Mouse (Mus musculus) kidney, embryonic 16.5 days (tissue): ENCODE measurements around the gene Trim17. TPM values are rescaled to one million over a fixed set of nuclear protein-coding genes. Genes with fewer than 3 reads are reported as not detected.

Source experiments
- ATAC-seq: fragments of 200-750 bp; cut with Nextera tagmentation; 2 replicates; pipeline ENCODE4 v1.8.0; 2017; ENCODE audit warnings: moderate TSS enrichment; ENCODE audit not compliant: low FRiP score, low TSS enrichment
- H3K27ac ChIP-seq: fragments of 300-500 bp; sonication (generic); 2 replicates; pipeline ENCODE4 v1.5.1; 2014; ENCODE audit warnings: low read length
- H3K27me3 ChIP-seq: fragments of 300-500 bp; sonication (generic); 2 replicates; pipeline ENCODE4 v1.6.1; 2014; ENCODE audit warnings: low read length, control low read depth, mixed read lengths; ENCODE audit not compliant: insufficient read depth
- H3K36me3 ChIP-seq: fragments of 300-500 bp; sonication (generic); 2 replicates; pipeline ENCODE4 v1.6.1; 2014; ENCODE audit warnings: low read length, control low read depth, mixed read lengths; ENCODE audit not compliant: insufficient read depth
- H3K4me1 ChIP-seq: fragments of 300-500 bp; sonication (generic); 2 replicates; pipeline ENCODE4 v1.6.1; 2014; ENCODE audit warnings: low read length, control low read depth, mixed read lengths; ENCODE audit not compliant: insufficient read depth
- H3K4me2 ChIP-seq: fragments of 300-500 bp; sonication (generic); replicated peaks from 2 replicates; pipeline ENCODE4 v1.6.1; 2014; ENCODE audit warnings: low read depth, low read length
- H3K4me3 ChIP-seq: fragments of 300-500 bp; sonication (generic); 2 replicates; pipeline ENCODE4 v1.5.1; 2014; ENCODE audit warnings: mild to moderate bottlenecking, low read length
- H3K9ac ChIP-seq: fragments of 300-500 bp; sonication (generic); replicated peaks from 2 replicates; pipeline ENCODE4 v1.6.1; 2014; ENCODE audit warnings: low read length
- H3K9me3 ChIP-seq: fragments of 300-500 bp; sonication (generic); 2 replicates; pipeline ENCODE4 v1.6.1; 2016; ENCODE audit warnings: low read length, control low read depth
- WGBS: fragments of 180-500 bp; shearing (Covaris S2); extraction: QIAGEN DNeasy Blood & Tissue Kit; methylation state at CpG from one replicate; pipeline ENCODE4 v1.1.7; 2014; 5-methylcytosine and 5-hydroxymethylcytosine counted together
- polyA plus RNA-seq: library from polyadenylated mRNA; unstranded; fragments of >200 nt; fragmentation: Nextera tagmentation; extraction: Ambion mirVana; gene quantifications from 2 replicates; pipeline ENCODE4 v1.2.1, GENCODE M21; 2015

Trim17 gene
- polyA plus RNA-seq, 1 experiment from 2014 or later: 0.42 TPM

DNA sequence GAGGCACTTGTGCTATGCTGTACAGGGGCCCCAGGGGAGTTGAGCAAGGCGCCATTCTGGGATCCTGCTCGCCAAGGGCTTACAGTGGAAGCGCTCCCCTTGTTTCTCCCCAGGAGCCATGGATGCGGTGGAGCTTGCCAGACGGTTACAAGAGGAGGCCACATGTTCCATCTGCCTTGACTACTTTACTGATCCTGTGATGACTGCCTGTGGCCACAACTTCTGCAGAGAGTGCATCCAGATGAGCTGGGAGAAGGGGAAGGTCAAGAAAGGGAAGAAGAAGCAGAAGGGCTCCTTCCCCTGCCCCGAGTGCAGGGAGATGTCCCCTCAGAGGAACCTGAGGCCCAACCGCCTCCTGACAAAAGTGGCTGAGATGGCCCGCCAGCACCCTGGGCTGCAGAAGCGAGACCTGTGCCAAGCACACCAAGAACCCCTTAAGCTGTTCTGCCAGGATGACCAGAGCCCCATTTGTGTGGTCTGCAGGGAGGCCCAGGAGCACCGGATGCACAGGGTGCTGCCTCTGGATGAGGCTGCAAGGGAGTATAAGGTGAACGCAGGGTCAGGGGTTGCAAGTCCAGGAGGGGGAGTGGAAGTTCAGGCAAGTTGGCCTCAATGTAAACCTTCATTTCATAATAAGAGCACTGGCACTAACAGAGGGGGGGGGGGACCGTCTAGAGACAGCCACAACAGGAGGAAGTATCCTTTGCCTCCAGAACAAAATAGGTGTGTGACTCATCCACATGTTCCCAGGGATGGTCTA is 10.7 kb downstream of the Trim17 start:
- ATAC-seq: no peak; the same call in 1 of the 2 replicates
- Histone ChIP-seq H3K4me2 (no peak overlapping the region), H3K27ac (no peak overlapping the region), H3K36me3 (no peaks in the 10 kb centered on the region), H3K4me1 (peaks cover 33% of the 10 kb centered on the region), H3K9me3 (peaks cover 5% of the 10 kb centered on the region), H3K27me3 (peaks cover 3% of the 10 kb centered on the region), H3K9ac (no peak overlapping the region), H3K4me3 (no peak overlapping the region)
- 29% methylated on average over 12 of the region's 12 CpGs for WGBS

DNA sequence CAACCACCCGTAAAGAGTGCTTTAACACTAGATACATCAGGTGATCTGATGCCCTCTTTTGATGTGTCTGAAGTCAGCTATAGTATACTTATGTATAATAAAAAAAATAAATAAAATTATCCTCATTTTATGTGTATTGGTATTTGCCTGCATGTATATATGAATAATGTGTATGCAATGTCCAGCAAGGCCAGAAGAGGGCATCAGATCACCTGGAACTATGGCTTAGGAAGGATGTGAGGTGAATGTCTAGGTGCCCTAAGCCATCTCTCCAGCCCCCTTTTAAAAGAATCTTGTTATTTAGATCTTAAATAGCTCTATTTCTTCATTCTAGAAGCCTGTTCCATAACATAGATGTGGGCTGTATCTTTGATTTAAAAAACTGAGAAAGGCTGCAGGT is 12.9 kb downstream of the Trim17 start:
- no peaks in the 10 kb centered on the region for H3K9me3 ChIP-seq
- WGBS: 100% methylated on average over 1 of the region's 1 CpGs

DNA sequence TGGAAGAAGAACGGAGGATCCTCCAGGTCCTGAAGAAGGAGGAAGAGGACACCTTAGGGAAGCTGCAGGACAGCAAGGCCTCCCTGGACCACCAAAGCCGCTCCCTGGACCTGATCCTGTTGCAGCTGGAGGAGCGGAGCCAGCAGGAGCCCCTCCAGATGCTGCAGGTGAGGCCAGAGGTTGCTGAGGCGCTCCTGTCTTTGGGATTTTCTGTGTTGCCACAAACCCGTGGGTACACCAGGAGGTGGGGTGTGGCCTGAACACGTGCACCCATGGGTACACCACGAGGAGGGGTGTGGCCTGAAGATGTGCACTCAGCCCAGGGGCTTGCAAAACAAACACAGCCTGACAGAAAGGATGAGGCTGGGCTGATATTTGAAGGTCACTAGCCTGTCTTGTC is 14.1 kb downstream of the Trim17 start:
- peaks cover 10% of the 10 kb centered on the region for H3K36me3 ChIP-seq
- no peaks in the 10 kb centered on the region for H3K27me3 ChIP-seq
- no peak overlapping the region for H3K4me3 ChIP-seq
- H3K4me2 ChIP-seq: no peak overlapping the region
- 77% methylated on average over 7 of the region's 7 CpGs for WGBS
- H3K4me1 ChIP-seq: peaks cover 44% of the 10 kb centered on the region
- H3K9me3 ChIP-seq: no peaks in the 10 kb centered on the region
- H3K9ac ChIP-seq: no peak overlapping the region
- peak overlapping the region; percentile 92 for H3K27ac ChIP-seq
- ATAC-seq: peak; percentile 9

More for the DNA sequence above, 12.9 kb downstream of the Trim17 start:
- H3K4me2 ChIP-seq: no peak overlapping the region
- peaks cover 10% of the 10 kb centered on the region for H3K36me3 ChIP-seq
- H3K9ac ChIP-seq: no peak overlapping the region
- no peak overlapping the region for H3K27ac ChIP-seq
- ATAC-seq: no peak
- H3K27me3 ChIP-seq: peaks cover under 1% of the 10 kb centered on the region; the same call in 1 of the 2 replicates
- peaks cover 44% of the 10 kb centered on the region for H3K4me1 ChIP-seq
- H3K4me3 ChIP-seq: no peak overlapping the region

DNA sequence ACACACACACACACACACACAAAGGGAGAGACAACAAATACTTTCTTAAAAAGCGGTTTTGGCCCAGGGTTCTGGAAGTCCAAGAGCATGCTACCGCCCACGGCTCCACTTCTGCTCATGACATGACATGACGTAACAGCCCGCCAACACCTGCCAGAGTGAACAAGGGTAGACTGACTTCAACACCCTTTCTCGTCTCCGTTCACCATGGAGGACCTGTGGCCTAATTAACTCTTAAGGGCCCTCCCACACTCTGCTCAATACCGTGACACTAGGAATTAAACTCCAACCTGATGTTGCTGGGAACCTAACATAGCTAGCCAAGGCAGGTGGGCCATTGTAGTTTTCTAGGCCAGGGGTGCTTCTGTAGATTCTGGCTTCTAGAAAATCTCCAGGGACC is 14.5 kb downstream of the Trim17 start:
- no peaks in the 10 kb centered on the region for H3K27me3 ChIP-seq
- 0 out of 2 replicates have a peak overlapping the region, but pooled peaks have one; percentile 20 for H3K4me2 ChIP-seq
- peaks cover 10% of the 10 kb centered on the region for H3K36me3 ChIP-seq
- peaks cover 44% of the 10 kb centered on the region for H3K4me1 ChIP-seq
- ATAC-seq: peak; percentile 76
- no peaks in the 10 kb centered on the region for H3K9me3 ChIP-seq
- H3K4me3 ChIP-seq: no peak overlapping the region
- 46% methylated on average over 8 of the region's 8 CpGs for WGBS
- peak overlapping the region; percentile 49; the same call in 1 of the 2 replicates for H3K9ac ChIP-seq
- peak overlapping the region; percentile 92 for H3K27ac ChIP-seq

DNA sequence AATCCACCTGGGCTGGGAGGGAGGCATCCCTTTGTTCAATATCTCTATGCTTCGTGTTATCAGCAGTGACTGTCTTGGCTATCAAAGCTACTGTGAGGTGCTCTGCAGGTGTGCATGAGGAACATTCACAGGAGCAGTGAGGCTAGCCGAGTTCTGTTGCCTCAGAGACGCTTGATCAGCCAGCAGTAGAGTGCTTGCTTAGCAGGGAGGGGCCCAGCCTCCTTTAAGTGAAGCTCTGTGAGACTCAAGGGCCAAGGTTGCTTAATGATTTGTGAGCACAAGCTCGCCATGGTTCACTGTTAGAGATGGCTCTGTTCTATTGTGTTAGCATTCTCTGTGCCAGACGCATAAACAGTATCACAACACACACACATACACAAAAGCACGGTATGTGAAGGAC is 15.2 kb downstream of the Trim17 start:
- H3K4me1 ChIP-seq: peaks cover 42% of the 10 kb centered on the region
- no peaks in the 10 kb centered on the region for H3K27me3 ChIP-seq
- 0 out of 2 replicates have a peak overlapping the region, but pooled peaks have one; percentile 20 for H3K4me2 ChIP-seq
- no peak overlapping the region for H3K4me3 ChIP-seq
- H3K27ac ChIP-seq: peak overlapping the region; percentile 92
- H3K9me3 ChIP-seq: no peaks in the 10 kb centered on the region
- peak; percentile 86 for ATAC-seq
- H3K36me3 ChIP-seq: peaks cover 14% of the 10 kb centered on the region
- H3K9ac ChIP-seq: no peak overlapping the region
- WGBS: 40% methylated on average over 6 of the region's 6 CpGs

DNA sequence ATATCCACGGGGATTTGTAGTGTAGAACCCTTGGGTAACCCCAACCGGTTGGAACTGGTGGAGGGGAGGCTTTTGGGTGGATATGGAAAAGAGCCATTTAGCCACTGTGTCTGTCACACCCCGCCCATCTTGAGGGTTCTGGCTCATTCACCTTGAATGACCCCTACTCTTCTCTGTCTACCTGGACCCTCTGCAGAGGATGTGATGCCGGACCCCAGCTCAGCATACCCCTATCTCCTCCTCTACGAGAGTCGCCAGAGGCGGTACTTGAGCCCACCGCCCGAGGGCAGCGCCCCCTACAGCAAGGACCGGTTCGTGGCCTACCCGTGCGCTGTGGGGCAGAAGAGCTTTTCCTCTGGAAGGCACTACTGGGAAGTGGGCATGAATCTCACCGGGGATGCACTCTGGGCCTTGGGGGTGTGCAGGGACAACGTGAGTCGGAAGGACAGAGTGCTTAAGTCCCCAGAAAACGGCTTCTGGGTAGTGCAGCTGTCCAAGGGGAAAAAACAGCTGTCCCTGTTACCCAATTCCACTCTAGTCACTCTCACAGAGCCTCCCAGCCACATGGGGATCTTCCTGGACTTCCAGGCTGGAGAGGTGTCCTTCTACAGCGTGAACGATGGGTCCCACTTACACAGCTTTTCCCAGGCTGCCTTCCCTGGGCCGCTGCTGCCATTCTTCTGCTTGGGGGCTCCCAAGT is 16.5 kb downstream of the Trim17 start:
- Histone ChIP-seq H3K4me2 (no peak overlapping the region), H3K9me3 (no peaks in the 10 kb centered on the region), H3K36me3 (peaks cover 16% of the 10 kb centered on the region), H3K9ac (no peak overlapping the region), H3K4me3 (no peak overlapping the region), H3K27ac (peak overlapping the region; percentile 92; the same call in 1 of the 2 replicates), H3K27me3 (no peaks in the 10 kb centered on the region), H3K4me1 (peaks cover 36% of the 10 kb centered on the region)
- no peak for ATAC-seq
- 88% methylated on average over 21 of the region's 21 CpGs for WGBS

DNA sequence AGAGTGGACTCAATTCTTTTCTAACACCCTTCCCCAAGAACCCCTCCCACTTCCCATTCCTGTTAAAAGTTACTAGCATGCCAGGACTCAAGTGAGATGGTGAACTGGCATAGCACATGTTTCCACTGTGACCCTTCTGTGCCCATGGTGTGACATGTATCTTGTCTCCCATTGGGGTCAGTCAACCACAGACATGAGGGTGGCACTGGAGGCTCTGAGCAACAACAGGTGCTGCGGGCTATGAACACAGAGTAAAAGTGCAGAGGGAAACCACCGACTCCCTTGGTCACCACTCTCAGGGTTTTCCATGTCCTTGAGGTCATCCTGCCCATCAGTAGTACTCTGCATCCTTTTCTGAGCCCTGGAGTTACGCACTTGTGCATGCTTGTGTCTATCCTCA is 17.3 kb downstream of the Trim17 start:
- no peak for ATAC-seq
- 95% methylated on average over 3 of the region's 3 CpGs for WGBS
- Histone ChIP-seq H3K4me2 (no peak overlapping the region), H3K27me3 (no peaks in the 10 kb centered on the region), H3K4me3 (no peak overlapping the region), H3K27ac (no peak overlapping the region), H3K9me3 (no peaks in the 10 kb centered on the region), H3K9ac (no peak overlapping the region), H3K36me3 (peaks cover 16% of the 10 kb centered on the region), H3K4me1 (peaks cover 33% of the 10 kb centered on the region)

DNA sequence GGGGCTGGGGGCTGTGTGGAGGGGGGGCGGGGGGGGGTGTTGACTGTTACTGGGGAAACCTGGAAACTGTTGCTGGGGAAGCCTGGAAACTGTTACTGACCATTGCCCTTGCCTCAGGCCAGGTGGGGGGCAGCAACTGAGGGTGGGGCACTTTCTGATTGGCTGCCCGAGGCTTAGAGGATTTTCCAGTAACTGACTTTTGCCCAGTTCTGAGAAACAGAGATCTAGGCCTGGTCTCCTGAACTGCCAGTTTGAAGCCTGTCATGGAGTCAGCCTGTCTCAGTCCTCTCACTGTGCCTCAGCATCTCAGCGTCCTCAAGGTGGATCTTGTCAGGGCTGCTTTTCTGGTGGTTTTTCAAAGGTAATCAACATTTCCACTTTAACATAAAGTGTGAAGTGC is 19.9 kb downstream of the Trim17 start:
- Histone ChIP-seq H3K4me2 (no peak overlapping the region), H3K27me3 (no peaks in the 10 kb centered on the region), H3K9me3 (no peaks in the 10 kb centered on the region), H3K27ac (no peak overlapping the region), H3K9ac (no peak overlapping the region), H3K36me3 (peaks cover 16% of the 10 kb centered on the region), H3K4me3 (no peak overlapping the region), H3K4me1 (peaks cover 32% of the 10 kb centered on the region)
- ATAC-seq: no peak
- WGBS: 88% methylated on average over 3 of the region's 3 CpGs

DNA sequence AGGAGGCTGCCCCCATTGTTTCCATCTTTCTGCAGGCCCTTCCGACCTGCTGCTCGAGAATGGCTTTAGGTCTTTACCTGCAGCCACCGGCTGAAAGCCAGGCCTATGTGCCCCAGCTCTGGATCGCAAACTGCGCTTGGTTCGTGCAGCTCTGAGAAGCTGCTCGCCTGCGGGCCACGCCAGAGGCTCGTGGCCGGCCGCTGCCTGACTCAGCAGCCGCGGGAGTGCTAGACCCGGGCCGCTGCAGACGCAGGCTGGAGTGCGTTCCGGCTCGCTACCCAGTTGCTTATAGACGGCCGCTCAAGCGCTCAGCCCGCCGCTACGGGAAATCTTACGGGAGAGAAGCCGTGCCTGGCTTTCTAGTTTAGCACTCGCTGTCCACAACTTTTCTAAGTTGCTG is 22.7 kb downstream of the Trim17 start:
- ATAC-seq: no peak

DNA sequence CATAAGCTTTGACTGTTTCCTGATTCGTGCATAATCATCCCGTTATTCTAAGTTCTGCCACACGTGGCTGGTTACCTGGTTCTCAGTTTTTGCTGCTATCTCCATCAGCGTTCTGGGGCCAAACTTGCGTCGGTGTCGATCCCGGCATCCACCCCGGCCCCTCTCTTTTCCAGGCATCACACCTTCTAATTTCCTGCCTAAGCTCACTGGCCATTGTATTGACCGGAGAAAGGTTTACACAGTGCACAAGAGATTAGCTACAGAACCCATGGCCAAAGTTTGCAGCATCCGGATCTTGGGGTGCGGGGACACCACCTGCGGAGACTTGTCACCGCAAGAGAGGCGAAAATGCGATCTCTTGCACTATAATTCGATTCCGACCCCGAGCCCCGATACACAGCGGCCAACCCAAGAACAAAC is 23.1 kb downstream of the Trim17 start:
- peaks cover 11% of the 10 kb centered on the region for H3K36me3 ChIP-seq
- peak overlapping the region; percentile 81 for H3K4me3 ChIP-seq
- no peaks in the 10 kb centered on the region for H3K27me3 ChIP-seq
- H3K9me3 ChIP-seq: no peaks in the 10 kb centered on the region
- 0% methylated on average over 21 of the region's 21 CpGs for whole genome bisulfite sequencing
- peak; percentile 24; the same call in 1 of the 2 replicates for ATAC-seq
- peak overlapping the region; percentile 94 for H3K4me2 ChIP-seq
- H3K27ac ChIP-seq: peak overlapping the region; percentile 90
- H3K4me1 ChIP-seq: peaks cover 34% of the 10 kb centered on the region
- peak overlapping the region; percentile 83 for H3K9ac ChIP-seq

More for the DNA sequence above, 22.7 kb downstream of the Trim17 start:
- H3K9ac ChIP-seq: peak overlapping the region; percentile 83
- H3K27ac ChIP-seq: peak overlapping the region; percentile 90
- no peaks in the 10 kb centered on the region for H3K9me3 ChIP-seq
- H3K4me1 ChIP-seq: peaks cover 34% of the 10 kb centered on the region
- peaks cover 8% of the 10 kb centered on the region for H3K36me3 ChIP-seq
- under 1% methylated on average over 29 of the region's 29 CpGs for WGBS
- peak overlapping the region; percentile 94 for H3K4me2 ChIP-seq
- H3K27me3 ChIP-seq: no peaks in the 10 kb centered on the region
- H3K4me3 ChIP-seq: peak overlapping the region; percentile 81
